Mouse (Mus musculus): ENCODE data around the gene Sptbn2.

DNA sequence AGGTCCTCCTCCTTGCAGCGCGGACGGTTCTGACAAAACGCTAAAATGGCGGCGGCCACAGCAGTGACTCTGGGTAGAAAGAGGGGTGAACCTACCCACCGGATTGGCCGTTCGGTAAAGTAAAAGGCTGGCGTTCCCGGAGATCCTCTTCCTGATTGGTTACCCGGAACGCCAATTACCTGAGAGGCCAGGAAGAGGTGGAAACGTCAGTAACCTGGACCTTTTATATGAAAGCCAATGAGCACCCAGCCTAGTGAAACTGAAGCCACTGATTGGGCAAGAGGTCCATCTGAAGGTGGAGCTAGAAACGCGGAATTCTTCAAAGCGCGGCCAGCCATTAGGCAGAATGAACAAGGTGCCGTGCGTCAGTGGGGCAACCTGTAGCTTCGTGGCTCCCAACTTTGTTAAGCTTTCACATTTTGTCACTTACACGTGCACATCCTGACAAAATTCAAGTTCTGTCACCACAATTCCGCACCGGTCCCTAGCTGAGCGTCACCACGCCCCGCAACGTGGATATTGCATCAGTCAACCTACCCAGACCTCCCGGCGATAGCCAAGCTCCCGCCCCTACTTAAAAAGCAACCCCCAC is 83.0 kb downstream of the Sptbn2 start, which contains the start of gene Rbm4:
- no peak for TF ChIP-seq CTCF (IDR thresholded peaks at IDR 0.05; ENCODE audit: borderline replicate concordance, insufficient read depth, low read depth, low read length)
- peak; percentile 79; the same call in 1 of the 2 replicates for TF ChIP-seq POLR2A (IDR thresholded peaks at IDR 0.05; ENCODE audit: borderline replicate concordance, insufficient read depth, low read length)

Data from cerebellum, adult 2 months (tissue).